Mouse (Mus musculus): ENCODE measurements around the gene Neurl3.

- TF ChIP-seq CTCF (IDR thresholded peaks at IDR 0.05; ENCODE audit: low read depth), result no peak
- TF ChIP-seq EP300 (IDR thresholded peaks at IDR 0.05; ENCODE audit: low read depth), result no peak
Measured at GRCm38 (mm10) chr1:36266293-36266692, 8.2 kb downstream of the Neurl3 start.

Measured in liver, postnatal 0 days (tissue).